Mouse (Mus musculus) heart, embryonic 14.5 days (tissue): ENCODE measurements around the gene Plb1. TPM values are rescaled to one million over a fixed set of nuclear protein-coding genes. Genes with fewer than 3 reads are reported as not detected.
A peak's percentile ranks its signal among the peaks of the same experiment; 100 is the strongest.

Experiments used
- ATAC-seq: fragments of 200-750 bp; cut with Nextera tagmentation; 2 replicates; pipeline ENCODE4 v1.8.0; 2017; ENCODE audit warnings: low read depth, moderate TSS enrichment; ENCODE audit not compliant: insufficient number of reproducible peaks, insufficient read depth, low FRiP score
- H3K27ac ChIP-seq, 2 experiments: fragments of 200-500 bp in 1 of 2; fragments of 300-500 bp in 1 of 2; sonication (generic) in 1 of 2; replicated peaks in 1 of 2; 2 replicates each; pipeline ENCODE4 v1.5.1; 2012 to 2014; ENCODE audit warnings: low read depth in 2 of 2, low read length in 2 of 2, control low read depth in 1 of 2, mild to moderate bottlenecking in 1 of 2, mixed read lengths in 1 of 2; ENCODE audit not compliant: control insufficient read depth in 1 of 2, insufficient read depth in 1 of 2
- H3K27me3 ChIP-seq: fragments of 300-500 bp; sonication (generic); 2 replicates; pipeline ENCODE4 v1.6.1; 2014; ENCODE audit warnings: mild to moderate bottlenecking, low read length, control low read depth; ENCODE audit not compliant: control insufficient read depth, insufficient read depth
- H3K36me3 ChIP-seq: fragments of 300-500 bp; sonication (generic); 2 replicates; pipeline ENCODE4 v1.6.1; 2014; ENCODE audit warnings: mild to moderate bottlenecking, control low read depth, low read length, mixed read lengths; ENCODE audit not compliant: control insufficient read depth, insufficient read depth
- H3K4me1 ChIP-seq, 2 experiments: fragments of 200-500 bp in 1 of 2; fragments of 300-500 bp in 1 of 2; sonication (generic) in 1 of 2; 2 replicates each; pipeline ENCODE4 v1.6.1; 2012 to 2014; ENCODE audit warnings: low read length in 2 of 2, control low read depth in 1 of 2, mixed read lengths in 1 of 2; ENCODE audit not compliant: control insufficient read depth in 2 of 2, insufficient read depth in 2 of 2
- H3K4me2 ChIP-seq: fragments of 300-500 bp; sonication (generic); 2 replicates; pipeline ENCODE4 v1.6.1; 2014; ENCODE audit warnings: mild to moderate bottlenecking, low read length
- H3K4me3 ChIP-seq, 2 experiments: fragments of 200-500 bp in 1 of 2; fragments of 300-500 bp in 1 of 2; sonication (generic) in 1 of 2; 2 replicates each; pipeline ENCODE4 v1.5.1; 2012 to 2014; ENCODE audit warnings: low read length in 2 of 2, mild to moderate bottlenecking in 2 of 2, control low read depth in 1 of 2, low read depth in 1 of 2, moderate library complexity in 1 of 2; ENCODE audit not compliant: control insufficient read depth in 1 of 2, insufficient read depth in 1 of 2
- H3K9ac ChIP-seq: fragments of 300-500 bp; sonication (generic); 2 replicates; pipeline ENCODE4 v1.6.1; 2014; ENCODE audit warnings: mild to moderate bottlenecking, low read length
- H3K9me3 ChIP-seq: fragments of 300-500 bp; sonication (generic); 2 replicates; pipeline ENCODE4 v1.6.1; 2016; ENCODE audit warnings: low read length, control low read depth; ENCODE audit not compliant: control insufficient read depth
- WGBS: fragments of 180-500 bp; shearing (Covaris S2); extraction: QIAGEN DNeasy Blood & Tissue Kit; methylation state at CpG from one replicate; pipeline ENCODE4 v1.1.7; 2014; 5-methylcytosine and 5-hydroxymethylcytosine counted together
- polyA plus RNA-seq: library from polyadenylated mRNA; unstranded; fragments of >200 nt; fragmentation: Nextera tagmentation; extraction: Ambion mirVana; gene quantifications from 2 replicates; pipeline ENCODE4 v1.2.1, GENCODE M21; 2014

Gene Plb1
- polyA plus RNA-seq, 1 experiment from 2014 or later: 3.2 TPM

GRCm38 (mm10) chr5:32197698-32198097 lies 34.8 kb upstream of the Plb1 start:
- WGBS: 12% methylated on average over 4 of the region's 4 CpGs
- Histone ChIP-seq H3K27me3 (no peaks in the 10 kb centered on the region), H3K27ac (no peak overlapping the region), H3K9me3 (no peaks in the 10 kb centered on the region), H3K4me1 (peaks cover 2 to 4% of the 10 kb centered on the region in 2 experiments; a peak in 3 of 4 replicates), H3K9ac (no peak overlapping the region), H3K36me3 (no peaks in the 10 kb centered on the region), H3K4me2 (no peak overlapping the region), H3K4me3 (no peak overlapping the region)
- ATAC-seq: peak; percentile 16

- Histone ChIP-seq H3K27me3 (no peaks in the 10 kb centered on the region), H3K4me3 (no peak overlapping the region), H3K4me2 (no peak overlapping the region), H3K27ac (no peak overlapping the region), H3K36me3 (no peaks in the 10 kb centered on the region), H3K4me1 (peaks cover 2 to 4% of the 10 kb centered on the region in 2 experiments; a peak in 2 of 4 replicates), H3K9ac (no peak overlapping the region), H3K9me3 (no peaks in the 10 kb centered on the region)
- 70% methylated on average over 3 of the region's 3 CpGs for WGBS
- ATAC-seq: no peak
These were observed 33.4 kb upstream of the Plb1 start for GRCm38 (mm10) chr5:32199136-32199535.

GRCm38 (mm10) chr5:32199594-32199993 lies 32.9 kb upstream of the Plb1 start:
- Histone ChIP-seq H3K9me3 (no peaks in the 10 kb centered on the region), H3K4me1 (peaks cover 2 to 4% of the 10 kb centered on the region in 2 experiments; a peak in 2 of 4 replicates), H3K4me3 (no peak overlapping the region), H3K27ac (no peak overlapping the region), H3K36me3 (no peaks in the 10 kb centered on the region), H3K27me3 (no peaks in the 10 kb centered on the region), H3K4me2 (no peak overlapping the region), H3K9ac (no peak overlapping the region)
- WGBS: 47% methylated on average over 3 of the region's 3 CpGs
- ATAC-seq: no peak

- Histone ChIP-seq H3K4me2 (no peak overlapping the region), H3K36me3 (no peaks in the 10 kb centered on the region), H3K4me1 (0 out of 4 replicates have a peak, but pooled peaks cover 0 to 3% of the 10 kb centered on the region in 2 experiments), H3K9me3 (no peaks in the 10 kb centered on the region), H3K4me3 (no peak overlapping the region), H3K27ac (no peak overlapping the region), H3K9ac (no peak overlapping the region), H3K27me3 (no peaks in the 10 kb centered on the region)
- 64% methylated on average over 4 of the region's 4 CpGs for WGBS
- no peak for ATAC-seq
These were observed 27.9 kb upstream of the Plb1 start for GRCm38 (mm10) chr5:32204653-32205052.

GRCm38 (mm10) chr5:32206726-32207125 lies 25.8 kb upstream of the Plb1 start:
- Histone ChIP-seq H3K4me1 (no peaks in the 10 kb centered on the region), H3K27ac (no peak overlapping the region), H3K27me3 (no peaks in the 10 kb centered on the region), H3K4me2 (no peak overlapping the region), H3K9me3 (no peaks in the 10 kb centered on the region), H3K36me3 (no peaks in the 10 kb centered on the region), H3K9ac (no peak overlapping the region), H3K4me3 (no peak overlapping the region)
- ATAC-seq: no peak
- WGBS: 56% methylated on average over 2 of the region's 2 CpGs

- 70% methylated on average over 8 of the region's 8 CpGs for WGBS
- no peak overlapping the region for H3K27ac ChIP-seq
- H3K4me3 ChIP-seq: no peak overlapping the region
- no peak overlapping the region for H3K9ac ChIP-seq
- no peak overlapping the region for H3K4me2 ChIP-seq
- H3K36me3 ChIP-seq: no peaks in the 10 kb centered on the region
- no peaks in the 10 kb centered on the region for H3K4me1 ChIP-seq
- no peak for ATAC-seq
- no peaks in the 10 kb centered on the region for H3K9me3 ChIP-seq
- H3K27me3 ChIP-seq: no peaks in the 10 kb centered on the region
These were observed 24.0 kb upstream of the Plb1 start for GRCm38 (mm10) chr5:32208460-32208859.

- no peak overlapping the region for H3K9ac ChIP-seq
- H3K27me3 ChIP-seq: no peaks in the 10 kb centered on the region
- H3K36me3 ChIP-seq: no peaks in the 10 kb centered on the region
- WGBS: 77% methylated on average over 2 of the region's 2 CpGs
- H3K4me1 ChIP-seq: 0 out of 4 replicates have a peak, but pooled peaks cover 0 to under 1% of the 10 kb centered on the region in 2 experiments
- ATAC-seq: no peak
- no peak overlapping the region for H3K4me3 ChIP-seq
- no peak overlapping the region for H3K27ac ChIP-seq
- no peaks in the 10 kb centered on the region for H3K9me3 ChIP-seq
- H3K4me2 ChIP-seq: no peak overlapping the region
These were observed 21.5 kb upstream of the Plb1 start for GRCm38 (mm10) chr5:32211011-32211410.

- H3K9ac ChIP-seq: no peak overlapping the region
- no peaks in the 10 kb centered on the region for H3K36me3 ChIP-seq
- 67% methylated on average over 4 of the region's 4 CpGs for WGBS
- H3K4me2 ChIP-seq: no peak overlapping the region
- H3K4me3 ChIP-seq: no peak overlapping the region
- no peak overlapping the region for H3K27ac ChIP-seq
- H3K9me3 ChIP-seq: no peaks in the 10 kb centered on the region
- no peaks in the 10 kb centered on the region for H3K27me3 ChIP-seq
- peaks cover 2 to 9% of the 10 kb centered on the region in 2 experiments; a peak in 3 of 4 replicates for H3K4me1 ChIP-seq
- ATAC-seq: no peak
These were observed 18.8 kb upstream of the Plb1 start for GRCm38 (mm10) chr5:32213746-32214145.
